Mouse (Mus musculus) heart, embryonic 14.5 days (tissue): Measurements from ENCODE around the gene Tpi1. TPM values are rescaled to one million over a fixed set of nuclear protein-coding genes. Genes with fewer than 3 reads are reported as not detected.

ENCODE experiments used
- ATAC-seq: fragments of 200-750 bp; cut with Nextera tagmentation; 2 replicates; pipeline ENCODE4 v1.8.0; 2017; ENCODE audit warnings: low read depth, moderate TSS enrichment; ENCODE audit not compliant: insufficient number of reproducible peaks, insufficient read depth, low FRiP score
- H3K27ac ChIP-seq, 2 experiments: fragments of 200-500 bp in 1 of 2; fragments of 300-500 bp in 1 of 2; sonication (generic) in 1 of 2; replicated peaks in 1 of 2; 2 replicates each; pipeline ENCODE4 v1.5.1; 2012 to 2014; ENCODE audit warnings: low read depth in 2 of 2, low read length in 2 of 2, control low read depth in 1 of 2, mild to moderate bottlenecking in 1 of 2, mixed read lengths in 1 of 2; ENCODE audit not compliant: control insufficient read depth in 1 of 2, insufficient read depth in 1 of 2
- H3K27me3 ChIP-seq: fragments of 300-500 bp; sonication (generic); 2 replicates; pipeline ENCODE4 v1.6.1; 2014; ENCODE audit warnings: mild to moderate bottlenecking, low read length, control low read depth; ENCODE audit not compliant: control insufficient read depth, insufficient read depth
- H3K36me3 ChIP-seq: fragments of 300-500 bp; sonication (generic); 2 replicates; pipeline ENCODE4 v1.6.1; 2014; ENCODE audit warnings: mild to moderate bottlenecking, control low read depth, low read length, mixed read lengths; ENCODE audit not compliant: control insufficient read depth, insufficient read depth
- H3K4me1 ChIP-seq, 2 experiments: fragments of 200-500 bp in 1 of 2; fragments of 300-500 bp in 1 of 2; sonication (generic) in 1 of 2; 2 replicates each; pipeline ENCODE4 v1.6.1; 2012 to 2014; ENCODE audit warnings: low read length in 2 of 2, control low read depth in 1 of 2, mixed read lengths in 1 of 2; ENCODE audit not compliant: control insufficient read depth in 2 of 2, insufficient read depth in 2 of 2
- H3K4me2 ChIP-seq: fragments of 300-500 bp; sonication (generic); 2 replicates; pipeline ENCODE4 v1.6.1; 2014; ENCODE audit warnings: mild to moderate bottlenecking, low read length
- H3K4me3 ChIP-seq, 2 experiments: fragments of 200-500 bp in 1 of 2; fragments of 300-500 bp in 1 of 2; sonication (generic) in 1 of 2; 2 replicates each; pipeline ENCODE4 v1.5.1; 2012 to 2014; ENCODE audit warnings: low read length in 2 of 2, mild to moderate bottlenecking in 2 of 2, control low read depth in 1 of 2, low read depth in 1 of 2, moderate library complexity in 1 of 2; ENCODE audit not compliant: control insufficient read depth in 1 of 2, insufficient read depth in 1 of 2
- H3K9ac ChIP-seq: fragments of 300-500 bp; sonication (generic); 2 replicates; pipeline ENCODE4 v1.6.1; 2014; ENCODE audit warnings: mild to moderate bottlenecking, low read length
- H3K9me3 ChIP-seq: fragments of 300-500 bp; sonication (generic); 2 replicates; pipeline ENCODE4 v1.6.1; 2016; ENCODE audit warnings: low read length, control low read depth; ENCODE audit not compliant: control insufficient read depth
- WGBS: fragments of 180-500 bp; shearing (Covaris S2); extraction: QIAGEN DNeasy Blood & Tissue Kit; methylation state at CpG from one replicate; pipeline ENCODE4 v1.1.7; 2014; 5-methylcytosine and 5-hydroxymethylcytosine counted together
- polyA plus RNA-seq: library from polyadenylated mRNA; unstranded; fragments of >200 nt; fragmentation: Nextera tagmentation; extraction: Ambion mirVana; gene quantifications from 2 replicates; pipeline ENCODE4 v1.2.1, GENCODE M21; 2014

Gene Tpi1
- polyA plus RNA-seq, 1 experiment from 2014 or later = 1,545 TPM

DNA sequence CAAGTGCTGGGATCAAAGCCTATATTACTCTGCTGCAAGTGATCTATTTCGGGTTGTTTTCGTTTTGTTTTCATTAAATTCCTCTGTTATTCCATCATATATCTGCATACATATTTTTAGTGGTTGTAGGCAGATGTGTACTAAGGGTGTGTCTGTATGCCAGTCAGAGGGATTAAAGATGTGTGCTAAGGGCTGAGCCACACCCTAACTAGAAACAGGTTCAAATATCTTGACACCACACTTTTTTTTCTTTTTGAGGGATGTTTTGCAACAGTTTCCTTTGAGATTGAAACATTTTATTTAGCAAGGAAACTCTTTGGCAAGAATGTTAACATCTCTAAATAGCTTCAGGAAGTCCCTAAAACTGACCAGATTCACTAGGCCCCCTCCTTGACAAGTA, 17.9 kb downstream of the Tpi1 start:
- Histone ChIP-seq H3K9me3 (no peaks in the 10 kb centered on the region), H3K4me1 (no peaks in the 10 kb centered on the region), H3K36me3 (no peaks in the 10 kb centered on the region), H3K4me3 (no peak overlapping the region), H3K27ac (no peak overlapping the region), H3K4me2 (no peak overlapping the region), H3K9ac (no peak overlapping the region), H3K27me3 (no peaks in the 10 kb centered on the region)
- WGBS = 78% methylated on average over 2 of the region's 2 CpGs
- no peak for ATAC-seq

DNA sequence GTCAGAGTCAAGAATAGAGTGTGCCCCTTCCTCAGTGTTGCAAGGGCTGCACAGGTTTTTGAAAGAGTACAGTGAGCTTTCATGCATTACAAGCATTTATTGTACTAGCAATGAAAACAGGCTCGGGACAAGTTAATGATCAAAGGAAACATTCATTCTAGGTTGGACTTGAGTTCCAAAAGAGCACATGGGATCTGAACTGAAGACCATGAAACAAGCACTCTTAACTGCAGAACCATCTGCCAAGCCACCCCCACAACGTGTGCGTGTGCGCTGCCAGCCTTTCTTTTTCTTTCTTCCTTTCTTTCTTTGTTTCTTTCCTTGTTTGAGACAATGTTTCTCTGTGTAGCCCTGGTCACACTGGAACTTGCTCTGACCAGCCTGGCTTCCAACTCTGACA, 18.3 kb downstream of the Tpi1 start:
- Histone ChIP-seq H3K27ac (no peak overlapping the region), H3K4me3 (no peak overlapping the region), H3K4me1 (no peaks in the 10 kb centered on the region), H3K9ac (no peak overlapping the region), H3K9me3 (no peaks in the 10 kb centered on the region), H3K27me3 (no peaks in the 10 kb centered on the region), H3K4me2 (no peak overlapping the region), H3K36me3 (no peaks in the 10 kb centered on the region)
- no peak for ATAC-seq
- 80% methylated on average over 4 of the region's 4 CpGs for WGBS

DNA sequence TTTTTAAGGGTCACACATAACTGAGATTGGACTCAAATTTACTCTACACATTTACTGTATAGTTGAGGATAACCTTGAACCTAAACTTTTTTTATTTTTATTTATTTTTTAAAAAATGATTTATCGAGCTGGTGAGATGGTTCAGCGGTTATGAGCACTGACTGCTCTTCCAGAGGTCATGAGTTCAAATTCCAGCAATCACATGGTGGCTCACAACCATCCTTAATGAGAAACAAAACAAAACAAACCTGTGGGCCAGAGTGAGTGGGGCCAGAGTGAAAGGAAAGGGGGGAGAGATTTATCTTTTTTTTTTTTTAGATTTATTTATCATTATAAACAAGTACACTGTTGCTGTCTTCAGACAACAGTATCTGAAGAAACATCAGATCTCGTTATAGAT, 22.2 kb downstream of the Tpi1 start:
- no peak overlapping the region for H3K27ac ChIP-seq
- ATAC-seq = no peak
- no peaks in the 10 kb centered on the region for H3K27me3 ChIP-seq
- 76% methylated on average over 3 of the region's 3 CpGs for WGBS
- no peak overlapping the region for H3K4me2 ChIP-seq
- H3K4me3 ChIP-seq = no peak overlapping the region
- H3K9ac ChIP-seq = no peak overlapping the region
- no peaks in the 10 kb centered on the region for H3K4me1 ChIP-seq
- no peaks in the 10 kb centered on the region for H3K9me3 ChIP-seq
- H3K36me3 ChIP-seq = no peaks in the 10 kb centered on the region

DNA sequence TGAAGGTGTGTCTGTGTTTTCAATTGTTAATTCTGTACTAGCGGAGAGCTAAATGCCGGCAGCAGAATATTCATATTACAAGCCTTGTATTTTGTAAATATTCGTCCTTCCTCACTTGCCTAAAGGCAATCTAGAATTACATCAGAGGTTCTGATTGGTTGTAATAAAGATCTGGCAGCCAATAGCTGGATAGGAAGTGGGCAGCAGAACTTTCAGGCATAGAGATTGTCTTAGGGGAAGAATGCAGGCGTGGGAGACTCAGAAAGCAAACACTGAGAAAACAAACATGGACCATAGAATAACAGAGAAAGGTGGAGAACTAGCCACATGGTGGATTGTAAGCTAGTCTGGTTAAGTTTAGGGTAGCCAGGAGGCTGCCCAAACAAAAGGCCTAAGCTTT, 24.0 kb downstream of the Tpi1 start:
- Histone ChIP-seq H3K4me1 (no peaks in the 10 kb centered on the region), H3K9me3 (no peaks in the 10 kb centered on the region), H3K27ac (no peak overlapping the region), H3K4me3 (no peak overlapping the region), H3K27me3 (no peaks in the 10 kb centered on the region), H3K9ac (no peak overlapping the region), H3K4me2 (no peak overlapping the region), H3K36me3 (no peaks in the 10 kb centered on the region)
- 65% methylated on average over 4 of the region's 4 CpGs for WGBS
- ATAC-seq = no peak

DNA sequence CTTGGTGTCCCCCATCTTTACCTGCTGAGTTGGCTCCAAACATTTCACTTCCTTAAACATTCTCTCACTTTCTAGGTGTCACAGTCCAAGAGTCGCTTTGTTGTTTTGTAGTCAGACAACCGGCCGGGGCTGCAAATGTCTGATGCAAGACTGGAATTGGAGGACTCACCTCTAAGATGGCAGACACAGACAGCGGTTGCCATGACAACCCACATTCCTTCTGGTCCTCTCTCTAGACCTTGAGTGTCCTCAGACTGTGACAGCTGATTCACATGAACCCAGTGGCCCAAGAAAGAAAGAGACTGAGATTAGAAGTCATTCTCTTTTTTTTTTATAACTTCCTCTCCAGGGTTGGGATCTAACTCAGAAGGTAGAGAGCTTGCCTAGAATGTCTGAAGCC, 24.6 kb downstream of the Tpi1 start:
- ATAC-seq = no peak
- no peaks in the 10 kb centered on the region for H3K9me3 ChIP-seq

DNA sequence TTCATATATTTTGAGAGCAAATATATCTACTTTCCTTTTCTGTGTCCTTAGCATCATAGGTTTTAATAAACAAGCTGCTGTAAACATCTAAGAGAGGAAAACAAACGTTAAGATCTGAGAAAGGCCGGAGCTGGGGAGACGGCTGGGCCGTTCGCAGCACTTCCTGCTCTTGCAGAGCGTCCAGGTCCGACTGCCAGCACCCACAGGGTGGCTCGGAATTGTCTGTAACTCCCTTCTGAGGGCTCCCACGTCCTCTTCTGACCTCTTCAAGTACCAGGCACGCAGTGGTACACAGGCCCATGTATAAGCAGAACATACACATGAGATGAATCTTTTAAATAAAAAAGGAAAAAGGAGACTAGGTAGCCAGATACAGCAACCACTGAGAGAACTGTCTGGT, 26.4 kb downstream of the Tpi1 start:
- WGBS = 63% methylated on average over 10 of the region's 10 CpGs
- no peaks in the 10 kb centered on the region for H3K36me3 ChIP-seq
- no peaks in the 10 kb centered on the region for H3K27me3 ChIP-seq
- H3K4me3 ChIP-seq = no peak overlapping the region
- no peak overlapping the region for H3K27ac ChIP-seq
- no peaks in the 10 kb centered on the region for H3K9me3 ChIP-seq
- peaks cover 0 to under 1% of the 10 kb centered on the region in 2 experiments; a peak in 1 of 4 replicates for H3K4me1 ChIP-seq
- H3K4me2 ChIP-seq = no peak overlapping the region
- no peak for ATAC-seq
- no peak overlapping the region for H3K9ac ChIP-seq

More for the DNA sequence above, 24.6 kb downstream of the Tpi1 start:
- Histone ChIP-seq H3K36me3 (no peaks in the 10 kb centered on the region), H3K4me1 (no peaks in the 10 kb centered on the region), H3K9ac (no peak overlapping the region), H3K4me2 (no peak overlapping the region), H3K4me3 (no peak overlapping the region), H3K27ac (no peak overlapping the region), H3K27me3 (no peaks in the 10 kb centered on the region)
- WGBS = 77% methylated on average over 4 of the region's 4 CpGs

DNA sequence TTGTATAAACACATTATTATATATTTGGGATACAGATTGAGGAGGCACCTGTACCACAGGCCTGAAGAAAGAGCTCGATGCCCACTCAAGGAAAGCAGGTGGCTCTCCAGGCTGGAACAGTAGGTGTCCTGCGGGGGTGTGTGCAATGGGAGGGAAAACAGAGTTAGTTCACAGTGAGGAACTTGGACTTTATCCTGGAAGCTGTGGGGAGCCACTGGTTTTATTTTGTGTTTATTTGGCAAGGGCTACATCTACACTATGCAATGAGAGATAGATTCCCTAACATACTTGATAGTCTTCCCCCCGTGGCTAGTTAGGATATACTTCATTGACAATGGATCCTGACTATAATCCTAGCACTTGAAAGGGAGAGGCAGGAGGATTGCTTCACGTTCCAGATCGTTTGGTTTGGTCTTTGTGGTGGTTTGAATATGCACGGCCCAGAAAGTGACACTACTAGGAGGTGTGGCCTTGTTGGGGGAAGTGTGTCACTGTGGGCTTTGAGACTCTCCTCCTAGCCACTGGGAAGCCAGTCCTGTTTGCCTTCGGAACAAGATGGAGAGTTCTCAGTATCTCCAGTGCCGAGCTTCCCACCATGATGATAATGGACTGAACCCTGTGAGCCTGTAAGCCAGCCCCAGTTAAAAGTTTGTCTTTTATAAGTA, 27.2 kb downstream of the Tpi1 start:
- Histone ChIP-seq H3K27me3 (no peaks in the 10 kb centered on the region), H3K9ac (no peak overlapping the region), H3K27ac (no peak overlapping the region), H3K4me2 (no peak overlapping the region), H3K36me3 (no peaks in the 10 kb centered on the region), H3K9me3 (no peaks in the 10 kb centered on the region), H3K4me1 (peaks cover 2 to 4% of the 10 kb centered on the region in 2 experiments; a peak in 1 of 4 replicates), H3K4me3 (no peak overlapping the region)
- no peak for ATAC-seq
- WGBS = 54% methylated on average over 8 of the region's 8 CpGs

DNA sequence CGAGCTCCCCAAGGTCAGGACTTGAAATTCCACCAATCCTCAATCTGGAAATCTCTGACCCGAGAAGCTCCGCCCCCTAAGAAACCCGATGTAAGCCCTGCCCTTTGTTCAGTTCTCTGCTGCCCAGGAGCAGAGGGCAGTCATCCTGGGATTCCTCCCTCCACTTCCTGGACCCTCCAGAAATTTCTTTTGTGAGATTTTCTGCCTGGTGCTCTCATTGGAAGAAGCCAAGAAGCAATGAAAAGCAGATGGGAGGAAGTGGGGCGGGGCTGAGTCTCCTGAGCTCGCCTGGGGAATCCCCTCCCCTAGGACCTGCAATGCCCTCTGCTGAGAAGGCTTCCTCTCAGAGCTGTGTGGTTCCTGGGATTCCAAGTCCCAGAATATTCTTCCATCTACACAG, 31.7 kb downstream of the Tpi1 start:
- WGBS = 19% methylated on average over 6 of the region's 6 CpGs
- Histone ChIP-seq H3K4me1 (peaks cover 7 to 13% of the 10 kb centered on the region in 2 experiments; a peak in 3 of 4 replicates), H3K9me3 (no peaks in the 10 kb centered on the region), H3K4me3 (peak overlapping the region; percentile 8 to 28; a peak in 2 of 4 replicates), H3K27me3 (peaks cover 21% of the 10 kb centered on the region), H3K4me2 (peak overlapping the region; percentile 46), H3K27ac (no peak overlapping the region), H3K9ac (no peak overlapping the region), H3K36me3 (no peaks in the 10 kb centered on the region)
- ATAC-seq = no peak
